ENCODE assay signal across 8 mouse cellular contexts in genomic region chr14:55091209-55091865, GRCm38 (mm10). TPM values are rescaled to one million over a fixed set of nuclear protein-coding genes. Genes with fewer than 3 reads are reported as not detected.
A peak's percentile ranks its signal among the peaks of the same experiment; 100 is the strongest.
DNase-seq lines count a peak whose midpoint lies in the region; ATAC-seq and TF ChIP-seq lines count a peak whose summit lies in the region.

No protein-coding gene starts in this region.

- no peak for TF ChIP-seq POLR2A in kidney, adult 2 months (IDR thresholded peaks at IDR 0.05; ENCODE audit: low read depth, low read length)

- H3K9me3 ChIP-seq in ES-E14 (ENCODE audit: control insufficient read depth, insufficient read depth, low read depth, low read length): no peaks in the 10 kb centered on the region
- H3K9me3 ChIP-seq in hindbrain, embryonic 16.5 days (ENCODE audit: control insufficient read depth, low read length): no peaks in the 10 kb centered on the region
- H3K9me3 ChIP-seq in midbrain, embryonic 13.5 days: no peaks in the 10 kb centered on the region

- no peaks in the 10 kb centered on the region for H3K36me3 ChIP-seq in kidney, adult 2 months (ENCODE audit: control insufficient read depth, insufficient read depth, low read length)
- no peaks in the 10 kb centered on the region for H3K36me3 ChIP-seq in ES-E14 (ENCODE audit: control insufficient read depth, insufficient read depth, low read length, poor library complexity, severe bottlenecking)
- no peaks in the 10 kb centered on the region for H3K36me3 ChIP-seq in hindbrain, embryonic 16.5 days (ENCODE audit: control insufficient read depth, insufficient read depth, low read length)
- H3K36me3 ChIP-seq in midbrain, embryonic 13.5 days: no peaks in the 10 kb centered on the region

- H3K9ac ChIP-seq in ES-E14 (ENCODE audit: insufficient read depth, low read depth, low read length, poor library complexity, severe bottlenecking): peak overlapping the region; percentile 92
- H3K9ac ChIP-seq in hindbrain, embryonic 16.5 days (ENCODE audit: low read depth, low read length): peak overlapping the region; percentile 91
- H3K9ac ChIP-seq in midbrain, embryonic 13.5 days (replicated peaks): peak overlapping the region; percentile 95

- H3K4me1 ChIP-seq in kidney, adult 2 months (ENCODE audit: control insufficient read depth, insufficient read depth, low read length): peaks cover 8% of the 10 kb centered on the region; the same call in 1 of the 2 replicates
- peaks cover 4 to 28% of the 10 kb centered on the region in 2 experiments for H3K4me1 ChIP-seq in ES-E14 (ENCODE audit: control insufficient read depth in 2 of 2, insufficient read depth in 2 of 2, low read length in 2 of 2, poor library complexity in 1 of 2)
- peaks cover 43% of the 10 kb centered on the region for H3K4me1 ChIP-seq in hindbrain, embryonic 16.5 days (ENCODE audit: control insufficient read depth, insufficient read depth, low read depth, low read length)
- H3K4me1 ChIP-seq in midbrain, embryonic 13.5 days (replicated peaks): peaks cover 72% of the 10 kb centered on the region

- in situ Hi-C loops in ES-E14 (cut with MboI; ENCODE audit: low sequenced_read_pairs in 2 of 2, unreplicated experiment in 2 of 2): no loop called here

- peak overlapping the region; percentile 22; the same call in 1 of the 2 replicates for H3K27ac ChIP-seq in kidney, adult 2 months (ENCODE audit: insufficient read depth, low read depth, low read length)
- peak overlapping the region; percentile 65 for H3K27ac ChIP-seq in ES-E14 (ENCODE audit: insufficient read depth, low read depth, low read length, poor library complexity, severe bottlenecking)
- peak overlapping the region; percentile 95 for H3K27ac ChIP-seq in hindbrain, embryonic 16.5 days (ENCODE audit: low read depth, low read length)
- H3K27ac ChIP-seq in midbrain, embryonic 13.5 days: peak overlapping the region; percentile 93

- H3K4me2 ChIP-seq in hindbrain, embryonic 16.5 days (ENCODE audit: low read length): peak overlapping the region; percentile 72
- peak overlapping the region; percentile 95 for H3K4me2 ChIP-seq in midbrain, embryonic 13.5 days (replicated peaks)

- no peak for DNase-seq in kidney, adult 2 months
- DNase-seq in kidney, adult 11 months: no peak
- DNase-seq in ES-E14 (ENCODE audit: low read depth, low spot score): no peak
- DNase-seq in cerebellum, postnatal 25 days: peak; percentile 65 to 68
- DNase-seq in layer of hippocampus, adult 9-10 months (ENCODE audit: low spot score): no peak

- TF ChIP-seq CTCF in kidney, adult 2 months (conservative IDR thresholded peaks at IDR 0.05; ENCODE audit: insufficient read depth, insufficient read length, low read depth, low read length): no peak

- peak; percentile 15 for ATAC-seq in hindbrain, embryonic 16.5 days
- peak; percentile 12; the same call in 1 of the 2 replicates for ATAC-seq in midbrain, embryonic 13.5 days
- ATAC-seq in CD4-positive, CD25-positive, alpha-beta regulatory T cell, adult 4 months: no peak

- 13% methylated on average over 34 of the region's 34 CpGs for WGBS in kidney, adult 2 months
- WGBS in hindbrain, embryonic 16.5 days: 3% methylated on average over 34 of the region's 34 CpGs
- WGBS in midbrain, embryonic 13.5 days: 2% methylated on average over 34 of the region's 34 CpGs

- H3K27me3 ChIP-seq in kidney, adult 2 months (replicated peaks; ENCODE audit: control insufficient read depth, insufficient read depth, low read length): no peaks in the 10 kb centered on the region
- no peaks in the 10 kb centered on the region for H3K27me3 ChIP-seq in hindbrain, embryonic 16.5 days (replicated peaks; ENCODE audit: control insufficient read depth, insufficient read depth, low read length)
- H3K27me3 ChIP-seq in midbrain, embryonic 13.5 days: 0 out of 2 replicates have a peak, but pooled peaks cover 4% of the 10 kb centered on the region

- peak overlapping the region; percentile 58 for H3K4me3 ChIP-seq in kidney, adult 2 months (ENCODE audit: insufficient read depth, low read depth, low read length)
- peak overlapping the region; percentile 80 to 94 for H3K4me3 ChIP-seq in ES-E14 (ENCODE audit: insufficient read depth in 1 of 2, low read depth in 1 of 2, low read length in 2 of 2, poor library complexity in 1 of 2, severe bottlenecking in 1 of 2)
- peak overlapping the region; percentile 72 for H3K4me3 ChIP-seq in hindbrain, embryonic 16.5 days (ENCODE audit: low read length)
- peak overlapping the region; percentile 73 for H3K4me3 ChIP-seq in midbrain, embryonic 13.5 days (replicated peaks)

TF ChIP-seq in ES-E14, 5 proteins besides CTCF, POLR2A, EP300 and RAD21:
- TF ChIP-seq CHD2 (IDR thresholded peaks at IDR 0.05; ENCODE audit: low read depth, low read length) (no peak), ZNF384 (IDR thresholded peaks at IDR 0.05; ENCODE audit: low read depth, low read length) (no peak), HCFC1 (IDR thresholded peaks at IDR 0.05; ENCODE audit: borderline replicate concordance, insufficient read depth, low read length) (no peak), MAFK (IDR thresholded peaks at IDR 0.05; ENCODE audit: insufficient read depth, low read depth, low read length) (no peak)

RNA-seq across cellular contexts. Expression of gene Zfhx2, which starts 0.8 kb away (rescaled TPM):
- polyA plus RNA-seq in kidney, adult 2 months (2012; rRNA removed): 2.1 TPM in 2 replicates
- 9.4 and 12.4 TPM in 2 replicates for total RNA-seq in ES-E14 (2012; rRNA removed)
- polyA plus RNA-seq in hindbrain, embryonic 16.5 days (2015; fragmentation: Nextera tagmentation; extraction: Ambion mirVana): 18.4 and 20.5 TPM in 2 replicates
- polyA plus RNA-seq in midbrain, embryonic 13.5 days (2015; fragmentation: Nextera tagmentation; extraction: Ambion mirVana): 35.5 and 39.9 TPM in 2 replicates
- 1 to 10 TPM; 4.2 to 4.6 TPM for polyA plus RNA-seq in CD4-positive, CD25-positive, alpha-beta regulatory T cell, adult 4 months (2017; shearing (Covaris generic))

RNA-seq across cellular contexts. Expression of gene Thtpa, which starts 3.2 kb away (rescaled TPM):
- polyA plus RNA-seq in kidney, adult 2 months (2012; rRNA removed): 12.1 and 13.8 TPM in 2 replicates
- 7.9 and 11.9 TPM in 2 replicates for total RNA-seq in ES-E14 (2012; rRNA removed)
- polyA plus RNA-seq in hindbrain, embryonic 16.5 days (2015; fragmentation: Nextera tagmentation; extraction: Ambion mirVana): 34.4 and 36.1 TPM in 2 replicates
- polyA plus RNA-seq in midbrain, embryonic 13.5 days (2015; fragmentation: Nextera tagmentation; extraction: Ambion mirVana): 32.1 and 35.0 TPM in 2 replicates
- 10 to 100 TPM; 11.6 to 17.9 TPM for polyA plus RNA-seq in CD4-positive, CD25-positive, alpha-beta regulatory T cell, adult 4 months (2017; shearing (Covaris generic))

RNA-seq across cellular contexts. Expression of gene Ap1g2, which starts 15.1 kb away (rescaled TPM):
- 28.2 and 29.6 TPM in 2 replicates for polyA plus RNA-seq in kidney, adult 2 months (2012; rRNA removed)
- 5.9 and 14.1 TPM in 2 replicates for total RNA-seq in ES-E14 (2012; rRNA removed)
- 6.9 and 7.7 TPM in 2 replicates for polyA plus RNA-seq in hindbrain, embryonic 16.5 days (2015; fragmentation: Nextera tagmentation; extraction: Ambion mirVana)
- 7.9 and 8.2 TPM in 2 replicates for polyA plus RNA-seq in midbrain, embryonic 13.5 days (2015; fragmentation: Nextera tagmentation; extraction: Ambion mirVana)
- 100 to 1,000 TPM; 110 to 194 TPM for polyA plus RNA-seq in CD4-positive, CD25-positive, alpha-beta regulatory T cell, adult 4 months (2017; shearing (Covaris generic))

RNA-seq across cellular contexts. Expression of gene Jph4, which starts 25.4 kb away (rescaled TPM):
- polyA plus RNA-seq in kidney, adult 2 months (2012; rRNA removed): 0.19 and 0.25 TPM in 2 replicates
- total RNA-seq in ES-E14 (2012; rRNA removed): 1.7 and 3.8 TPM in 2 replicates
- 31.8 and 32.3 TPM in 2 replicates for polyA plus RNA-seq in hindbrain, embryonic 16.5 days (2015; fragmentation: Nextera tagmentation; extraction: Ambion mirVana)
- 18.2 and 19.9 TPM in 2 replicates for polyA plus RNA-seq in midbrain, embryonic 13.5 days (2015; fragmentation: Nextera tagmentation; extraction: Ambion mirVana)
- polyA plus RNA-seq in CD4-positive, CD25-positive, alpha-beta regulatory T cell, adult 4 months (2017; shearing (Covaris generic)): not detected

Comparison
In these comparisons a context has a peak if more than half of its experiments do, and no peak if none do; other contexts are left out.
1. DNase-seq: peak in cerebellum, postnatal 25 days (2 of 2); none in kidney, adult 2 months (single experiment), kidney, adult 11 months (single experiment), ES-E14 (single experiment) and layer of hippocampus, adult 9-10 months (single experiment).
2. H3K27ac ChIP-seq: peak in every context shown above with its lines; median percentile 95 in hindbrain, embryonic 16.5 days; 93 in midbrain, embryonic 13.5 days; 65 in ES-E14; 22 in kidney, adult 2 months.
3. Peak in every context shown above with its lines, with median percentiles within 50 percentile points of each other: H3K4me3 ChIP-seq and H3K9ac ChIP-seq.